Mouse (Mus musculus) cerebellum, adult 18-20 months (tissue): ENCODE results near the gene Hmcn2.
A peak's percentile ranks its signal among the peaks of the same experiment; 100 is the strongest.

Experiments
- DNase-seq, 2 experiments: peaks; one replicate each; pipeline ENCODE4 v3.0.0; 2021

Hmcn2 gene

GRCm38 (mm10) chr2:31460025-31460571, 145.9 kb downstream of the Hmcn2 start:
- no peak for DNase-seq

- DNase-seq, result no peak
These were observed 146.7 kb downstream of the Hmcn2 start for GRCm38 (mm10) chr2:31460920-31461319.

GRCm38 (mm10) chr2:31462051-31462450, 147.8 kb downstream of the Hmcn2 start:
- no peak for DNase-seq

- no peak for DNase-seq
These were observed 149.0 kb downstream of the Hmcn2 start for GRCm38 (mm10) chr2:31463253-31463652.

- no peak for DNase-seq
These were observed 149.7 kb downstream of the Hmcn2 start for GRCm38 (mm10) chr2:31463696-31464528.

- DNase-seq, result no peak
These were observed 150.3 kb downstream of the Hmcn2 start for GRCm38 (mm10) chr2:31464529-31464910.

- DNase-seq, result no peak
These were observed 153.2 kb downstream of the Hmcn2 start for GRCm38 (mm10) chr2:31467457-31467856.

GRCm38 (mm10) chr2:31468857-31469256, 154.6 kb downstream of the Hmcn2 start:
- DNase-seq, result no peak

- no peak for DNase-seq
These were observed 155.3 kb downstream of the Hmcn2 start for GRCm38 (mm10) chr2:31469480-31469879.

- DNase-seq, result peak; percentile 36 to 45
These were observed 155.9 kb downstream of the Hmcn2 start, which contains the start of gene Ass1 for GRCm38 (mm10) chr2:31469931-31470682. Ass1 (plus strand) TSS chr2:31470207.

GRCm38 (mm10) chr2:31470683-31471385, 156.6 kb downstream of the Hmcn2 start:
- no peak for DNase-seq

GRCm38 (mm10) chr2:31471611-31472010, 157.4 kb downstream of the Hmcn2 start:
- no peak for DNase-seq

GRCm38 (mm10) chr2:31472406-31473065, 158.3 kb downstream of the Hmcn2 start:
- peak in 1 of 2 experiments; percentile 38 for DNase-seq

- no peak for DNase-seq
These were observed 159.7 kb downstream of the Hmcn2 start for GRCm38 (mm10) chr2:31473941-31474340.

- no peak for DNase-seq
These were observed 160.5 kb downstream of the Hmcn2 start for GRCm38 (mm10) chr2:31474686-31475085.

- no peak for DNase-seq
These were observed 162.0 kb downstream of the Hmcn2 start for GRCm38 (mm10) chr2:31476107-31476820.

- DNase-seq, result no peak
These were observed 163.3 kb downstream of the Hmcn2 start for GRCm38 (mm10) chr2:31477234-31478161.

- peak; percentile 88 to 89 for DNase-seq
These were observed 168.8 kb downstream of the Hmcn2 start for GRCm38 (mm10) chr2:31482914-31483575.

GRCm38 (mm10) chr2:31484187-31484586, 170.0 kb downstream of the Hmcn2 start:
- peak; percentile 73 to 86 for DNase-seq

- DNase-seq, result peak; percentile 57 to 61
These were observed 175.0 kb downstream of the Hmcn2 start for GRCm38 (mm10) chr2:31489166-31489565.
